In genomic region chr5:149388947-149389346, GRCm38 (mm10) we compare ENCODE assay signal across 20 mouse cellular contexts. TPM values are rescaled to one million over a fixed set of nuclear protein-coding genes. Genes with fewer than 3 reads are reported as not detected.
DNase-seq lines count a peak whose midpoint lies in the region; ATAC-seq lines count a peak whose summit lies in the region.
"Had no signal": no experiment of that assay in that cellular context is flagged by ENCODE, and none has a peak within 500 bp of the region (broad histone marks: within the 10 kb centered on the region; RNA-seq: fewer than 3 reads in every experiment).

No protein-coding gene starts in this region.

- H3K4me2 ChIP-seq in intestine, embryonic 15.5 days (replicated peaks): no peak overlapping the region
- no peak overlapping the region for H3K4me2 ChIP-seq in intestine, embryonic 16.5 days (ENCODE audit: low read depth, low read length)

- DNase-seq in gastrocnemius, postnatal 25 days: peak; percentile 30
- no peak for DNase-seq in gastrocnemius, adult 8-10 months (ENCODE audit: low spot score in 2 of 2)
- peak; percentile 82 for DNase-seq in 3T3-L1 (ENCODE audit: low read depth, low spot score)
- DNase-seq in embryonic facial prominence, embryonic 10.5 days (ENCODE audit: low spot score): no peak
- no peak for DNase-seq in urinary bladder, postnatal 10 days (ENCODE audit: low spot score)
- no peak for DNase-seq in spleen, postnatal 10 days (ENCODE audit: low spot score in 2 of 2)
- DNase-seq: B cell, adult 2 months; cerebellum, postnatal 10 days; left cerebral cortex, postnatal 4 days; right cerebral cortex, postnatal 14 days; thymus, adult 18-20 months had no signal

- no peaks in the 10 kb centered on the region for H3K9me3 ChIP-seq in intestine, embryonic 15.5 days
- H3K9me3 ChIP-seq in intestine, embryonic 16.5 days (ENCODE audit: control insufficient read depth, low read length): no peaks in the 10 kb centered on the region
- peaks cover 7% of the 10 kb centered on the region; the same call in 1 of the 2 replicates for H3K9me3 ChIP-seq in embryonic facial prominence, embryonic 10.5 days

- WGBS in intestine, embryonic 15.5 days: 73% methylated on average over 5 of the region's 5 CpGs
- 72% methylated on average over 5 of the region's 5 CpGs for WGBS in intestine, embryonic 16.5 days
- 86% methylated on average over 5 of the region's 5 CpGs for WGBS in embryonic facial prominence, embryonic 10.5 days

- no peak for ATAC-seq in intestine, embryonic 15.5 days
- no peak for ATAC-seq in intestine, embryonic 16.5 days
- ATAC-seq: midbrain, embryonic 16.5 days had no signal

- H3K4me3 ChIP-seq in intestine, embryonic 15.5 days (replicated peaks): no peak overlapping the region
- H3K4me3 ChIP-seq in intestine, embryonic 16.5 days (ENCODE audit: low read length): no peak overlapping the region
- no peak overlapping the region for H3K4me3 ChIP-seq in embryonic facial prominence, embryonic 10.5 days
- H3K4me3 ChIP-seq: erythroblast, embryonic 14.5 days had no signal

- no peaks in the 10 kb centered on the region for H3K36me3 ChIP-seq in intestine, embryonic 15.5 days
- no peaks in the 10 kb centered on the region for H3K36me3 ChIP-seq in intestine, embryonic 16.5 days (ENCODE audit: control insufficient read depth, insufficient read depth, low read length)
- H3K36me3 ChIP-seq in embryonic facial prominence, embryonic 10.5 days (replicated peaks): no peaks in the 10 kb centered on the region

- no peak overlapping the region for H3K9ac ChIP-seq in intestine, embryonic 15.5 days
- no peak overlapping the region for H3K9ac ChIP-seq in intestine, embryonic 16.5 days (ENCODE audit: low read depth, low read length)

- H3K27me3 ChIP-seq in intestine, embryonic 15.5 days (replicated peaks): no peaks in the 10 kb centered on the region
- H3K27me3 ChIP-seq in intestine, embryonic 16.5 days (replicated peaks; ENCODE audit: control insufficient read depth, insufficient read depth, low read length): no peaks in the 10 kb centered on the region
- no peaks in the 10 kb centered on the region; the same call in 1 of the 2 replicates for H3K27me3 ChIP-seq in embryonic facial prominence, embryonic 10.5 days (replicated peaks; ENCODE audit: low read depth, poor library complexity, severe bottlenecking)

- H3K27ac ChIP-seq in intestine, embryonic 15.5 days: peak overlapping the region; percentile 42; the same call in 1 of the 2 replicates
- no peak overlapping the region; the same call in 1 of the 2 replicates for H3K27ac ChIP-seq in intestine, embryonic 16.5 days (ENCODE audit: low read length)
- peak overlapping the region; percentile 60 for H3K27ac ChIP-seq in embryonic facial prominence, embryonic 10.5 days (replicated peaks)

- H3K4me1 ChIP-seq in intestine, embryonic 15.5 days (replicated peaks): peaks cover 16% of the 10 kb centered on the region; the same call in 1 of the 2 replicates
- 0 out of 2 replicates have a peak, but pooled peaks cover 3% of the 10 kb centered on the region for H3K4me1 ChIP-seq in intestine, embryonic 16.5 days (ENCODE audit: control insufficient read depth, insufficient read depth, low read length)
- H3K4me1 ChIP-seq in embryonic facial prominence, embryonic 10.5 days: peaks cover 37% of the 10 kb centered on the region

RNA-seq across cellular contexts. Expression of gene Medag, which starts 22.6 kb away (rescaled TPM):
- total RNA-seq in gastrocnemius, postnatal 25 days (2021): 10 to 100 TPM; 15.8 to 18.2 TPM
- total RNA-seq in gastrocnemius, adult 8-10 months (2022): 10 to 100 TPM in 2 of 4 experiments, 1 to 10 TPM in 2; 6.8 to 11.4 (median 9.4) TPM
- 2.2 and 2.4 TPM in 2 replicates for polyA plus RNA-seq in intestine, embryonic 15.5 days (2015; fragmentation: Nextera tagmentation; extraction: Ambion mirVana)
- 1.8 and 2.0 TPM in 2 replicates for polyA plus RNA-seq in intestine, embryonic 16.5 days (2015; fragmentation: Nextera tagmentation; extraction: Ambion mirVana)
- 0.17 and 0.38 TPM in 2 replicates for polyA plus RNA-seq in embryonic facial prominence, embryonic 10.5 days (2016; fragmentation: Nextera tagmentation; extraction: Ambion mirVana)
- polyA plus RNA-seq: erythroblast, embryonic 14.5 days had no signal

RNA-seq across cellular contexts. Expression of gene Tex26, which starts 50.5 kb away (rescaled TPM):
- total RNA-seq in gastrocnemius, postnatal 25 days (2021): not detected
- total RNA-seq in gastrocnemius, adult 8-10 months (2022): not detected
- polyA plus RNA-seq in intestine, embryonic 15.5 days (2015; fragmentation: Nextera tagmentation; extraction: Ambion mirVana): 0.11 and 0.36 TPM in 2 replicates
- 0.38 and 0.39 TPM in 2 replicates for polyA plus RNA-seq in intestine, embryonic 16.5 days (2015; fragmentation: Nextera tagmentation; extraction: Ambion mirVana)
- polyA plus RNA-seq in embryonic facial prominence, embryonic 10.5 days (2016; fragmentation: Nextera tagmentation; extraction: Ambion mirVana): 0.62 and 1.1 TPM in 2 replicates
- total RNA-seq: adrenal gland, postnatal 25 days; hematopoietic stem cell, adult 5-6 weeks; layer of hippocampus, postnatal 25 days; megakaryocyte progenitor cell, adult 5-6 weeks had no signal
- polyA plus RNA-seq: erythroblast, embryonic 14.5 days; liver, embryonic 16.5 days had no signal

Comparison
In these comparisons a context has a peak if more than half of its experiments do, and no peak if none do; other contexts are left out.
1. DNase-seq: peak in gastrocnemius, postnatal 25 days (single experiment) and 3T3-L1 (single experiment); none in gastrocnemius, adult 8-10 months (0 of 2), embryonic facial prominence, embryonic 10.5 days (single experiment), urinary bladder, postnatal 10 days (single experiment) and spleen, postnatal 10 days (0 of 2).